Mouse (Mus musculus): ENCODE measurements at regions not wholly inside any gene's neighbourhood (a gene's known extent, or its start where the extent isn't known, plus 50 kb on each side); places are given as distances from the start of the nearest gene placed in this dataset.

- no peak for DNase-seq (ENCODE audit: low spot score)
Measured at GRCm38 (mm10) chr16:31598409-31598988, 64.7 kb upstream of the Dlg1 start.

- DNase-seq (ENCODE audit: low spot score), result no peak
Measured at GRCm38 (mm10) chr16:31598989-31599421, 64.2 kb upstream of the Dlg1 start.

DNA sequence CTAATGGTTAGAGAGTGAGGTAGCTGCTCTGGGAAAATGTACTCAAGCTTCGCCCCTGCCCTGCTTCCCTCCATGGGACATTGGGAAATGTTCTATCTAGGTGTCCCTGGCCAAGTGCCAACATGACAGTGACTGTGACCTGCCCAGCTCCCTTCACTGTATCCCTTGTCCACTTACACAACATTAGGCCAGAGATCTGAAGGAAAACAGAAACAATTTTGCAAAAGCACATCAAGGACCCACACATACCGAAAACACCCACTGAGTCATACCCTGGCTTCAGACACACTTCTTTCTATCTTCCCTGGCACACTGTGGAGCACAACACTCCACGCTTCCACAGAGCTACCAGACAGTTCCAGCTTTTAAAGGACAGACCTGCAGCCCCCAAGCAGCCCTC, 62.0 kb upstream of the Dlg1 start:
- DNase-seq (ENCODE audit: low spot score), result no peak

DNA sequence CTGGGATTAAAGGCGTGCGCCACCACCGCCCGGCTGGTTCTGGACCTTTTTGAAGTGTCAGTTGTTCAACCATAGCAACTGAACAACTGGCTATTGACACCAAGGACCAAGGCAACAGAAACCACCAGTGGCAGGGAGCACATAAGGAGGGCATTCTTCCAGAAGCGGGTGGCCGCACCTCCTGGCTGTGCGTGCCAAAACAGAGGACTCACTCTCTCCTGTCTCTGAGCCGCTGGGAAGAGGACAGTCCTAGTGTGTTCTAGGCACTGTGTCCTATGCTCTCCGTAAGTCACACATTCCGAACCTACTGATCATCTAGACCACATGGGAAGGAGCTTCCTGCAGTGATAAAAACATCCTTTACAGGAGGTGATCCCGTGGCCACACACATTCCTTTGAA, 60.1 kb upstream of the Dlg1 start:
- DNase-seq (ENCODE audit: low spot score), result no peak

DNA sequence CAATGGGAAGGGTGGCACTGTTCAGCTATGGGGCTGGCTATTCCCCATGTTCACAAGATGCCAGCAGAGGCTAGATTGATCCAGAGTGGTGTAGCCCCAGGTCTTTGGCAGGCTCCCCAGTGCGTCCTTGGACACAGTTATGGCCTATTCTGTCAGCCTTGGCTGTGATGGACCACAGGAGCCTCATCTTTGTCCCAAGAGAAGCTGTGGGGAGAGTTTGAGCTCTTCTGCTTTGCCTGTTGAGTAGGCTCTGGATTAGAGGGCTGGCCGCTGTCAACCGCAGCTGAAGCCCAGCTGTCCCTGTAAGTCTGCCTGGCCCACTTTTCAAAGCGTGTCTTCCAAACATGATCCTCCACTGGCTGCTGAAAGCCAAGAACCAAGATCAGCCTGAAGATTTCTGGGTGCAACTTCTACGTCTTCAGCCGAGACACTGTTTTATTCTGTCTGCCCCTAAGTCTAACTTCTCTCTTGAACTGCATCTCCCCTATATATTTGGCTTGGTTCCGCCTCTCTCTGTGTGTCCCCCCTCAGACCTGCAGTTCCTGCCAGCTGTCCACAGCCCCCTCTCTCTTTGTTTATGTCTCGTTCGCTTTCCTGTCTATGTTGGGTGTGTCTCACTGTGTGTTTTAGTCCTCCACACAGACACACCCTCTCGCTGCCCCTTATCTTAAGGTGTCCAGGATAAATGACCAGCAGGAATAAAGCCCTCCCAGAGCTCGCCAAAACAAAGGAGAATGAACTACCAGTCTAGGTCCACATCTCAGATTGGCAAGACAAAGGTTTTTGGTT, 56.7 kb upstream of the Dlg1 start:
- no peak for DNase-seq (ENCODE audit: low spot score)

- DNase-seq (ENCODE audit: low spot score), result no peak
Measured at GRCm38 (mm10) chr16:31608964-31609363, 54.3 kb upstream of the Dlg1 start.

GRCm38 (mm10) chr16:31609394-31610172, 53.7 kb upstream of the Dlg1 start:
- no peak for DNase-seq (ENCODE audit: low spot score)
